Mouse (Mus musculus) neural tube, embryonic 13.5 days (tissue): ENCODE measurements at regions not wholly inside any gene's neighbourhood (a gene's known extent, or its start where the extent isn't known, plus 50 kb on each side); places are given as distances from the start of the nearest gene placed in this dataset.
A peak's percentile ranks its signal among the peaks of the same experiment; 100 is the strongest.

ENCODE experiments used
- ATAC-seq: fragments of 200-750 bp; cut with Nextera tagmentation; 2 replicates; pipeline ENCODE4 v1.8.0; 2017; ENCODE audit warnings: low read depth, mild to moderate bottlenecking, moderate TSS enrichment, moderate library complexity
- H3K27ac ChIP-seq: fragments of 300-500 bp; sonication (generic); replicated peaks from 2 replicates; pipeline ENCODE4 v1.5.1; 2015; ENCODE audit warnings: moderate library complexity, mild to moderate bottlenecking, inconsistent platforms
- H3K27me3 ChIP-seq: fragments of 300-500 bp; sonication (generic); 2 replicates; pipeline ENCODE4 v1.6.1; 2015; ENCODE audit warnings: mild to moderate bottlenecking, inconsistent platforms
- H3K36me3 ChIP-seq: fragments of 300-500 bp; sonication (generic); 2 replicates; pipeline ENCODE4 v1.6.1; 2015; ENCODE audit warnings: mild to moderate bottlenecking, inconsistent platforms
- H3K4me1 ChIP-seq: fragments of 300-500 bp; sonication (generic); replicated peaks from 2 replicates; pipeline ENCODE4 v1.6.1; 2015; ENCODE audit warnings: inconsistent platforms
- H3K4me2 ChIP-seq: fragments of 300-500 bp; sonication (generic); 2 replicates; pipeline ENCODE4 v1.6.1; 2015; ENCODE audit warnings: inconsistent platforms, mild to moderate bottlenecking, moderate library complexity
- H3K4me3 ChIP-seq: fragments of 300-500 bp; sonication (generic); 2 replicates; pipeline ENCODE4 v1.5.1; 2015; ENCODE audit warnings: mild to moderate bottlenecking, inconsistent platforms
- H3K9ac ChIP-seq: fragments of 300-500 bp; sonication (generic); 2 replicates; pipeline ENCODE4 v1.6.1; 2015; ENCODE audit warnings: moderate library complexity, mild to moderate bottlenecking, inconsistent platforms
- H3K9me3 ChIP-seq: fragments of 300-500 bp; sonication (generic); 2 replicates; pipeline ENCODE4 v1.6.1; 2016; ENCODE audit warnings: inconsistent platforms
- WGBS: fragments of 180-500 bp; shearing (Covaris S2); methylation state at CpG from one replicate; pipeline ENCODE4 v1.1.7; 2015; 5-methylcytosine and 5-hydroxymethylcytosine counted together

DNA sequence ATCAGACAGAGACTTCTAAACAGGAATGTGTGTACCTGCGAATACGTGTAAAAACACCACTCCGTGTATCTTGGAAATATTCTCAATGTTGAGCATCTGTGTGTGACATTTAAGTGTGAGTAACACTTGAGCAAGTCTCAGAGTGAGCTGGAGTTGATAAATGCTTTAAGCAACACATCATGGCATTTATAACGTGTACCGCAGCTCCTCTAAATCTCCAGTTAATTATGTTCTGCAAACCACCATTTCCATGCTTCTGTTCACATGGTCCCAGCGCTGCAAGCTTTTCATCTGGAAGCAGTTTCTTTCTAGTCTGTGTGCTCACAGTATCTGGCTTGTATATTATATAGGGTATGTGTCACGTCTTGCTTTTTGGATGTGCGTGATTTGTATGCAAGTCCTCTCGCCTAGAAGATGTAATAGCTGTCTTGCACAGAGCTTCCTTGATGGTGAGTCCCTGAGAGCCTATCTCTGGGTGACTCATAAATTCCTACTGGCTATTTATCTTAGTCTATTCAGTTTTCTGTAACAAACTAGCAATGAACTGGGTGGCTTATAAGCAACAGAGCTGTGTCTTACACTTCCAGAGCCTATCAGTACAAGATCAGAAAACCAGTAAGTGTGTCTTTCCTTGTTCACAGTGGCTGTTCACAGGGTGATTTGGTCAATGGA, 153.7 kb upstream of the Plppr1 start:
- Histone ChIP-seq H3K9me3 (no peaks in the 10 kb centered on the region), H3K36me3 (no peaks in the 10 kb centered on the region), H3K27ac (no peak overlapping the region), H3K4me2 (no peak overlapping the region), H3K9ac (no peak overlapping the region), H3K27me3 (no peaks in the 10 kb centered on the region), H3K4me1 (no peaks in the 10 kb centered on the region), H3K4me3 (no peak overlapping the region)
- ATAC-seq, result peak; percentile 72
- 66% methylated on average over 9 of the region's 9 CpGs for whole genome bisulfite sequencing

DNA sequence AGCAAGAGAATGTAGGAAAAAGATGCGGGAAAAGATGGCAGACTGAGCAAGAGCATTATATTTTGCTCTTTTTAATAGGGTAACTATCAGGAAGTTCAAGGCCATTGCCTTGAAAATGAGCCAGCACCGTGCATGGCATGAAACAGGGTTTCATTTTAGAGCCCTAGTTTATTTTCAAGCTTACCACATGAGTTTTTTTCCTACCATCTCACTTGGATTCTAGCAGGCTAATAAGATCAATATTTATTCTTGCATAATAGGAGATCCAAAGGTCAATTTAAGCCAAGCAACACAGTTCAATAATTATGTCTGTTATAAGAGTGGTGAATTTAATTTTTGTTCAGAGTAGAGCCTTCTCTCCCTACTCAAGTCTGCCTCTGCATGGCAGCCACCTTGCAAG, 149.9 kb upstream of the Plppr1 start:
- Histone ChIP-seq H3K27me3 (no peaks in the 10 kb centered on the region), H3K27ac (no peak overlapping the region), H3K9me3 (no peaks in the 10 kb centered on the region), H3K4me2 (no peak overlapping the region), H3K36me3 (no peaks in the 10 kb centered on the region), H3K4me3 (no peak overlapping the region), H3K4me1 (no peaks in the 10 kb centered on the region), H3K9ac (no peak overlapping the region)
- 78% methylated on average over 2 of the region's 2 CpGs for WGBS
- ATAC-seq, result no peak

DNA sequence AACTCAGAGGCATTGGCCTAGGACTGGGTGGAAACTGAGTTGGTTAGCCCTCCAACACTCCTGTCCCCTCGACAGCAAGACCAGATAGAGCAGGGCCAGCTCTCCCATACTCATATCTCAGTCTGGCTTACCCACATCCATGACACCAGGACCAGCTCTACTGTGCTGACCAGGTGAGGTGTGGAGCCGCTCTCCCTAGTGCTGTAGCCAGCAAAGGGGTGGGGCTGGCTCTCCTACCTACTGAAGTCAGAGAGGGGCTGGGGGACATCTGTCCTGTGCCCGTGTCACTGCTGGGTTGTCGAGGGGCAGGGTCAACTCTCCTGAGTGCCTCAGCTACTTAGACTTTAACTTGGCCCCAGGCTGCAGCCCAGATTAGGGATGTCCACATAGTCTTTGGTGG, 145.8 kb upstream of the Plppr1 start:
- no peaks in the 10 kb centered on the region for H3K36me3 ChIP-seq
- no peak overlapping the region for H3K4me3 ChIP-seq
- H3K9ac ChIP-seq, result no peak overlapping the region
- WGBS, result 84% methylated on average over 4 of the region's 4 CpGs
- H3K4me1 ChIP-seq, result no peaks in the 10 kb centered on the region
- H3K27ac ChIP-seq, result no peak overlapping the region
- no peak for ATAC-seq
- H3K9me3 ChIP-seq, result no peaks in the 10 kb centered on the region
- H3K4me2 ChIP-seq, result no peak overlapping the region
- no peaks in the 10 kb centered on the region for H3K27me3 ChIP-seq

DNA sequence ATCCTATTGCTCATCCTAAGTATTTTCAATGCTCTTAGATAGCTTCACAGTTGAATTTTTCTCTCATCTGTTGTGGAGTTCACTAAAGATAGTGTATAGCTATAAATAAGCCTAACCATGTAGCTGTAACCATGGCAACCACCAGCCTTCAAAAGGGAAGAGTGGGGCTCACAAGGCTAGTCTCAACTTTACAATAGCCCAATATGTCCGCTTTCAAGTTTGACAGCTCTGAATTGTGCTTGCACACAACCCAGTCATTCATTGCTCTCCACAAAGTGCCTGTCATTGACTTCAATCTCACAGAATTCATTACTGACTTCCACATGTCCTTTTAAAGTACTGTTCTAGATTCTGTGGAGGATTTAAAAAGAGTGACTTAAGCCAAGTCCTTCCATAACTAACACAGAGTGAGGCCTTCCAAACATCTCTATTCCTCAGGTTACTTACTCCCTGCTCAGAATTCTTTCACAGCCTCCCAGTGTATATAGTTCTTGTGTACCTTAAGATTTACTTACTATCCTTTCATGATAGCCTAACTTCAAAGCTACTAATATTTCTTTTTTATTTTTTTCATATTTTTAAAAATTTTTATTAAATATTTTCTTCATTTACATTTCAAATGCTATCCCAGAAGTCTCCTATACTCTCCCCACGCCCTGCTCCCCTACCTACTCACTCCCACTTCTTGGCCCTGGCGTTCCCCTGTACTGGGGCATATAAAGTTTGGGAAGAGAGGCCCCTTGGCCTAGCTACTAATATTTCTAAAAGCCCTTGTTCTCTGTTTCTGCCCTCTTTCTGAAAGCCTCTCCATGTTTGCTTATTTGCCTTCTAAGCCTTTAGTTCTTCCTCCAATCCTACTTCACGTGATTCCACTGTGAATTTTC, 134.3 kb upstream of the Plppr1 start:
- Histone ChIP-seq H3K9ac (no peak overlapping the region), H3K4me1 (peaks cover 14% of the 10 kb centered on the region), H3K4me2 (no peak overlapping the region), H3K36me3 (no peaks in the 10 kb centered on the region), H3K27ac (no peak overlapping the region), H3K9me3 (no peaks in the 10 kb centered on the region), H3K27me3 (no peaks in the 10 kb centered on the region; the same call in 1 of the 2 replicates), H3K4me3 (no peak overlapping the region)
- WGBS, result 50% methylated on average over 4 of the region's 4 CpGs
- peak; percentile 79 for ATAC-seq

DNA sequence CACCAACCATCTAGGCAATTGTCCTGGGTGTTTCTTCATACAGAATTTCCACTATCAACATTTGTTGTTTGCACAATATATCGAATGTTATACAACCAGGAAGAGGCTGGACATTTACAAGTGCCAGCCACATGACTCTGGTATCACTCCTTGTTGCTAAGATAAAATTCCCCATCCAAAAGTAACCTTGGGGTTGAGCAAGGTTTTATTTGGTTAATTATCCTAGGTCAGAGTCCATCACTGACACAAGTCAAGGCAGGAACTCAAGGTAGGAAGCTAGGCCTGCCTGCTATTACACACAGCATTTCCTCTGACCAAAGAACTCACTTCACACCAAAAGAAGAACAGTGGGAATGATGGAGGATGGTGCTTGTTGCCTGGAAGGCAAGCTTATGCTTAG, 120.7 kb upstream of the Plppr1 start:
- H3K4me2 ChIP-seq, result no peak overlapping the region
- no peaks in the 10 kb centered on the region for H3K27me3 ChIP-seq
- no peak overlapping the region for H3K4me3 ChIP-seq
- 83% methylated on average over 1 of the region's 1 CpGs for WGBS
- H3K27ac ChIP-seq, result no peak overlapping the region
- no peak for ATAC-seq
- H3K4me1 ChIP-seq, result no peaks in the 10 kb centered on the region
- no peak overlapping the region for H3K9ac ChIP-seq
- no peaks in the 10 kb centered on the region for H3K9me3 ChIP-seq
- H3K36me3 ChIP-seq, result no peaks in the 10 kb centered on the region

DNA sequence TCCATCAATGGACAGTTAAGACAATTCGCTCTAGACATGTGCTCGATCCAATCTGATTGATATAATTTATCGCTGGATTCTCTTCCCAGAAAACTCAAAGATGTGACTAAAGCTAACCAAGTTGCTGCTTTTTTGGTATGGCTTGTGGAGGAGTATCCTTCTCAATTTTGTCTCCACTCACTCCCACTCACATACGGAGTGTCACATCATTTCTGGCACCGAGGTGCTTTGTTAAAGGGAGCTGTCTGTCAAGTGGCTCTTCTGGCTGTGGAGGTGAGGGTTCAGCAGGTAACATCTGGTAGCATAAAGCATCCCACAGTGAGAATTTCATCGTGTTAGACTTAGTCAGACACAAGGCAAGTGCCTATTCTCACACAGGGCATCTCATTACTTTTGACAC, 120.2 kb upstream of the Plppr1 start:
- 88% methylated on average over 6 of the region's 6 CpGs for WGBS
- Histone ChIP-seq H3K9me3 (no peaks in the 10 kb centered on the region), H3K27ac (no peak overlapping the region), H3K27me3 (no peaks in the 10 kb centered on the region), H3K9ac (no peak overlapping the region), H3K36me3 (no peaks in the 10 kb centered on the region), H3K4me2 (no peak overlapping the region), H3K4me3 (no peak overlapping the region), H3K4me1 (no peaks in the 10 kb centered on the region)
- no peak for ATAC-seq

DNA sequence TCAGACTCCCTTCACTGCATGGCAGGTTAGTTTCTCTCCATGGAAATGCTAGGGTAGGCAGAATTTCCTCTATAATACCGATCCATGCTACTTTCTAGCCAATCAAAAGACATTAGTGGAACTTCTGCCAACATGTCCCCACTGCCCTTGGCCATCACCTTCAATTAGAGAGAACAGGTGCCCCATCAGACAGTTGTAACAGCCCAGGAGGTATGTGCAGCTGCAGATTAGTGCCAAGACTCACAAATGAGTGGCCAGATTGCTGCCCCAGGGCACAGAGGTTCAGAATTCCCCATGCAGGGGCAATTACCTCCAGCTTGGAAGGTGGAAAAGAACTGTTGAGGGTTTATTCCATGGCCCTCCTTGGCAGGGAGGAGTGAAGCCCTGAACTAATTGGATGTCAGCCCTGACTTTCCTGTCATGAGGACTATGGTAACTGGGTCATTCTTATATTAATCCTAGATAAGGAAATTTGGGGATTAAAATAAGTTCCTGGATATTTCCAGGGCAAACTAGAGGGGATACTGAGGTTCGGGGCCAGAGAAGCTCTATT, 113.7 kb upstream of the Plppr1 start:
- WGBS, result 84% methylated on average over 2 of the region's 2 CpGs
- no peak overlapping the region for H3K9ac ChIP-seq
- H3K27me3 ChIP-seq, result no peaks in the 10 kb centered on the region
- no peak overlapping the region for H3K4me3 ChIP-seq
- H3K27ac ChIP-seq, result no peak overlapping the region
- H3K36me3 ChIP-seq, result no peaks in the 10 kb centered on the region
- ATAC-seq, result no peak
- H3K4me2 ChIP-seq, result no peak overlapping the region
- no peaks in the 10 kb centered on the region for H3K9me3 ChIP-seq
- 0 out of 2 replicates have a peak, but pooled peaks cover 3% of the 10 kb centered on the region for H3K4me1 ChIP-seq

DNA sequence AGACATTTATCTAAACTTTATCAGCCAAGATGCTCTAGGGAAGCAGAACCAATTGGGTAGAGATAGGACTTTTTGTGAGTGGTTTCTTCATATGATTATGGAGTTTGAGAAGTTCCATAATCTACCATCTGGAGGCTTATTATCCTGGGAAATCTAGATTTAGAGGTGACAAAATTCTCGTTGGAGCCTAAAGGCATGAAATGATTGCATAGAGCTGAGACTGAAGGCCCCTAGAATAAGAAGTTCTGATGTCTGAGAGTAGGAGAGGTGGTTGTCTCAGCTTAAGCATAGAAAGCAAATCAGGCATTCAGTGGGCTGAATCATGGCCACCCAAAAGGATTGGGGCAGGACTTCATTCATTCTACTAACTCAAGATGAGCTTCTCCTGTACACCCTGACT, 106.1 kb upstream of the Plppr1 start:
- no peak for ATAC-seq
- no peaks in the 10 kb centered on the region for H3K9me3 ChIP-seq
- H3K4me1 ChIP-seq, result no peaks in the 10 kb centered on the region
- H3K36me3 ChIP-seq, result no peaks in the 10 kb centered on the region
- H3K4me3 ChIP-seq, result no peak overlapping the region
- no peak overlapping the region for H3K9ac ChIP-seq
- H3K27me3 ChIP-seq, result no peaks in the 10 kb centered on the region
- 68% methylated on average over 1 of the region's 1 CpGs for WGBS
- no peak overlapping the region for H3K4me2 ChIP-seq
- no peak overlapping the region for H3K27ac ChIP-seq

DNA sequence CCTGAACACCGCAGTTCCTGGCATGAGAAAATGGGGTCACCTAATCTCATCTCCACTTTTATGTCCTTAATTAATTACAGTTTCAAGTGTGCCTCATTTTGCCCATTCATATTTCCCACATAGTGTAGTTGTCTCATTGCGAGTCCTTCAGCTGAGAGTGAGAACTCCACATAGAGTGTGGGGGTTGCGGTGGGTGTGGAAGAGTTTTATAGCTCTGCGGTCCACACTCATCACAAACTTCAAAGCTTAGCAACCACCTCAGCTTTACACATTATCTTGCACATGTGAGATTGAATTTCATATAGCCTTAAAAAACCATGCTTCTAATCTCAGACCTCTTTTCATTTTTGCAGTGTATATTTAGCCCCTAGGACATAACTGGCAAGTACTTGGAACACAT, 83.3 kb upstream of the Plppr1 start:
- Histone ChIP-seq H3K4me3 (no peak overlapping the region), H3K36me3 (no peaks in the 10 kb centered on the region), H3K9me3 (no peaks in the 10 kb centered on the region), H3K27ac (no peak overlapping the region), H3K27me3 (no peaks in the 10 kb centered on the region), H3K4me2 (no peak overlapping the region), H3K4me1 (no peaks in the 10 kb centered on the region), H3K9ac (no peak overlapping the region)
- no peak for ATAC-seq
- WGBS, result 92% methylated on average over 4 of the region's 4 CpGs

DNA sequence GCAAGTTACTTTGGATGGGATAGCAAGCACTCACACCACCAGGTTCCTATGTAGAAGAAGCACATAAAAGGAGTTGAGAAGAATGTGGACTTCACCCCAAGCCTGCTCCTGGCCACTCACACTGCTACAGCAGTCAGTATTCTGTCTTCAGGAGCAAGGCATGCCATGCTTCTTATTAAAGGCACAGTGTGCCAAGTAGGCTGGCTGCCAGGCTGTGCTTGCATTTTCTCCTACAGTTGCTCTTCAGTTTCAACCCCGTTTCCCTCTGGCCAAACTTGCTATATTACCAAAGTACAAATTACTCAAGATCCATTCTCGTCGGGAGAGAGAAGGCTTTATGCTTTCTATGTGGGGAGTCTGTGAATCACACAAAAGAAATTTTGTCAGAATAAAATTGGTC, 67.1 kb upstream of the Plppr1 start:
- ATAC-seq, result no peak
- Histone ChIP-seq H3K27ac (no peak overlapping the region), H3K4me1 (peaks cover 19% of the 10 kb centered on the region), H3K4me2 (no peak overlapping the region), H3K4me3 (no peak overlapping the region), H3K9me3 (no peaks in the 10 kb centered on the region), H3K9ac (no peak overlapping the region), H3K27me3 (no peaks in the 10 kb centered on the region), H3K36me3 (no peaks in the 10 kb centered on the region)
- WGBS, result 71% methylated on average over 3 of the region's 3 CpGs
